Mouse (Mus musculus): ENCODE measurements around the gene Tmem218. TPM values are rescaled to one million over a fixed set of nuclear protein-coding genes. Genes with fewer than 3 reads are reported as not detected.
A peak's percentile ranks its signal among the peaks of the same experiment; 100 is the strongest.

Tmem218 gene
- total RNA-seq, 2 experiments from 2014 or later: 7.8 to 8.0 TPM

DNA sequence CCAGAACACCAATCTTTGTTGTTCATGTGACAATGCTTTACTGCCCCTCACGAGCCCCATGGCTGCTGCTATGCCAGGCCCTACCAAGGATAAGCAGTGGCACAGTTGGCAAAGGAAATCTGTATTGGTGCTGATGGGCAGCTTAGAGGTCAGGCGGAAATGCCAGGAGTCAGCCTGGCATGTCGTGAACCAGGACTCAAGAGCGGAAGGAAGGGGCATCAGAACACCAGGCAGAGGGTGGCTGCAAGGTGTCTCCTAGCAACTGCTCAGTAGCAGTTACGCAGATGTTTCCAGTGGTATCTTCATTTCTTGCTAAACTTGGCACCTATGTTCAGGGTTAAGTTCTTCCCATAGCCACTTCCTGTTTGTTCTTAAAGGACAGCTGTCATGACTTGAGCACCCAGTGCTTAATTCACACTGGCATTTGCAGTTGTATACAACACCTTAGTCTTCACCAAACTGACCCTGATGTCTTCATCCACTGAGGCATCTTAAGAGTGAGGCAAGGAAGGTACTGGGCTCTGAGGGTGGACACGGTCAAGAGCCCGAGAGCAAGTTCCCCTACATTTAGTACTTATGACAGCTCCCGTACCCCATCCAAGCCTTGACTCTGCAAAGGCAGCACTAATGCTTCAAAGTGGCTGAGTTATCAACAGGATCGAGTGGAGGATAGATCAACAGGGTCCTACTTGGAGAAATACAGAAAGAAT, 22.6 kb downstream of the Tmem218 start:
- no peak for DNase-seq (ENCODE audit: low spot score in 2 of 2)

DNA sequence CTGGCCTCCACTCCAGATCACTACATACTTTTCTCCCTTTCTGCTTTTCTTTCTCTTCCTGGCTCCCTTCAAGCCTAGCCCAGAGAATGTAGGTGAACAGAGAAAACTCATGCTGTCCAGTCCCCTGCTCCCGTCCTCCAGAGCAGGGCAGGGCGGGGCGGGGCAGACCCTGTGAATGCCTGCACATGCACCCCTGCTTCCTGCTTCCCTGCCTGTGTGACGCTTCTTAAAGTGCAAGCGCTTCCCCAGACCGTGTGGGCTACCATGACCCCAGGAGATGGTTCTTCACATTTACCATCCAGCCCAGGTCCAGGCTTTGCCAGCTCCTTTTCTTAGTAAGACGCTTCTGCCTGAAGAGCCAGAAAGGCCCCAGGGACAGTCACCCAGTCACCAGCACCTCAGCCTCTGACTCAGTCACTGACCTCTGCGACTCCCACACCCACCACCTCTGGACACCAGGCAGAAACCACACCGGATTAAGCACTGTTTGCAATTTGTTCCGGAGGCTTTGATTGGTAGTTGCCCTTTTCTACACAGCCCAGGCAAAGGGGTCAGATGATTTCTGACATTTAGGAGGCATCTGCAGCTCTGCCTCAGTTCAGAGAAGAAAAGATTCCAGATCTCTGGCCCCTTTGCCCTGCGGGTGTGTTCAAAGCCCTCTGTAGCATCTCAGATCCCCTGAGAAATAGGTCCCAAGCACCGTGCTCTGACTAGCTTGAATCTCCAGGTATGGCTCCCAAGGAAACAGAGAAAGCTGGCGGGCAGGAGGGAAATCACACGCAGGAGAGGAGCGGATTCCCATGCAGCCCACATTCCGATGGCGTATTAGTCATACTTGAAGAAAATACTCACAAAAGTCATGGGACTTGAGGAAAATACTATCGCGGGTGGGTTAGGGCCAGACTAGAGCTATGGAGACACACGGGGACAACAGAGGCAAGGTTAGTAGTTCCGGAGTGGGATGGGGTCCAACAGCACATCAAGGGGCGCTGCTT, 24.5 kb downstream of the Tmem218 start:
- no peak for DNase-seq (ENCODE audit: low spot score in 2 of 2)

DNA sequence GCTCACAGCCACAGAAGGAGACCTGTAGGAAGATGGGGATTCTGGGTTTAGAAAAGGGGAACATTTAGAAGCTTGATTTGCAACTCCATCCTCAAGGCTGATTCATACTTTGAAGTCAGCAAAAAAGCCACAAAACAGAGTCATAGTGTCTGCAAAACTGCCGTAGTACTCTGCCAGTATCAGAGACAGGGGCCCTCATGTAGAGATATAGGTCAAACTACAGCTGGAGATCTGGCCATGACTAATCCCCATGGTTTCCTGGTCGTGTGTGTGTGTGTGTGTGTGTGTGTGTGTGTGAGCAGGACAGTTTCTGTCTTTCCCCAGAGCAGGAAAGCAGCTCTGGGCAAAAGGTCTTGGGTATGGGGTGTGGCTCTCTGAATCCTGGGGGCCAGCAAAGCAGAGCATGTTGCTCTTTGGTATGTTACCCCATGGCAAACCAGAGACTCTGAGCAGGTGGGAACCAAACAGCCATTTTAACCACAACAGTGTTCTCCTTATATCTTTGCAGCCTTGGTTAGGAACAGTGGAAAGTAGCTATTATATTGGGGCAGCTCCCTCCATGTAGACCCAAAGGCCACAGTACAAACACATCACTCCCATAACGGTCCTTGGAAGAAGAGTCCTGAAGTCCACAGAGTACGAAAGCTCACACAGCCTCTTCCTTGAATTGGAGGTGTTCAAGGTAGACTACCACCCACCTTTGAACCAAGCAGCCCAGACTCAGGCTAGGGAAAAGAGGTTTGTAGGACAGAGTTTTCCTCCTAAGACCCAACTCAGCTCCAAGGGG, 28.1 kb downstream of the Tmem218 start:
- DNase-seq (ENCODE audit: low spot score in 2 of 2): no peak

DNA sequence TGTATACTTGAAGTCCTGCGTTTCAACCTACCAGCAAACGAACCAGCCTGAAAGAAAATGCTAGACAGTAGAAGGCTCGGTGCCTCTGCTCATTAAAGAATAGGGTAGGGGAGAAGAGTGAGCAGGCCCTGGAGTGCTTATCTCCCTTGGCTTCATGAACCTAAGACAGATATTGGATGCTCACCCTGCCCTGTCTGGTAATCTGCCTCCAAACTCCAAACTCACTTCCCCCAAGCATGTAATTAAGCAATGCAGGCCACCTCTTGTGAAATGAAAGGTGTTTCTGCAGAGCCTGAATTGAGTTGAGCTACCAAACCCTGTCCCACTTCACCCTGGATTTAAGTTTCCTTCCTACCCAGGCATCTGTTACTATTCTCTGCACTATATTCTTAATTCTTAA, 34.7 kb downstream of the Tmem218 start:
- DNase-seq (ENCODE audit: low spot score in 2 of 2): no peak

DNA sequence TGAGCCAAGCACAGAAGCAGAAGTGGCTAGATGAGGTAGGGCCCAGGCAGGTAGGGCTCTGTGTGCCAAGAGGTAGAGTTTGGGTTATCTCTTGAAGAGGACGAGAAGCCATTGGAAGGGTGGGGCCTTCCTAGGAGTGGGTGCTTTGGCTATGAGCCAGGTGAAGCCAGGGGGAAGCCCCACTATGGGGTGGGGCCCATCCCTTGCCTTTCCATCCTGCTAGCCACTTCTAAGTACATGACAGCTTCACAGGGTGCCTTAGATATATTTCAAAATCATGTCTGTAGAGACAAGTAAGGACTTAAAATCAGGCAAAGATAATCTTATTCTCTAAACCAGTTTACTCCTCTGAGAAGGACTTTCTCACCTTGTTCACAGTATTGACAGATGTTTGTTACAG, 36.6 kb downstream of the Tmem218 start:
- no peak for DNase-seq (ENCODE audit: low spot score in 2 of 2)

DNA sequence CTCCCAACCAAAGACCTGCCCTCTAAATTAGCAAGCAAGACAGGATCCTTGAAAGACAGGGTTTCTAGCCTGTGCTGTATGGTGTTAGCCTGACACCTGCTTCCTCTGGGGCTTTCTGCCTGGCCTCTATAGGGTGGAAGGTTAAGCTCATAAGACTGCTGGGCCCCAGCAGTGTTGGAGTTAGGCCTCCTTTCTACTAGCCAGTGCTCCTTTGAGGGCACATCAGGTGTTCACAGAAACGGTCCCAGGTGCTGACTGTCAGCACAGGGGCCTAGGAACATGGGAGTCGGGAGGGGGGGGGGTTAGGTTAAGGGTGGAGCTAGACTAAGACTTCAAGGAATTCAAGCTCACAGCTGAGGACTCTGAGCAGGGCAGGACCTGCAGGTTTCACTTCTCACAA, 37.4 kb downstream of the Tmem218 start:
- no peak for DNase-seq (ENCODE audit: low spot score in 2 of 2)

DNA sequence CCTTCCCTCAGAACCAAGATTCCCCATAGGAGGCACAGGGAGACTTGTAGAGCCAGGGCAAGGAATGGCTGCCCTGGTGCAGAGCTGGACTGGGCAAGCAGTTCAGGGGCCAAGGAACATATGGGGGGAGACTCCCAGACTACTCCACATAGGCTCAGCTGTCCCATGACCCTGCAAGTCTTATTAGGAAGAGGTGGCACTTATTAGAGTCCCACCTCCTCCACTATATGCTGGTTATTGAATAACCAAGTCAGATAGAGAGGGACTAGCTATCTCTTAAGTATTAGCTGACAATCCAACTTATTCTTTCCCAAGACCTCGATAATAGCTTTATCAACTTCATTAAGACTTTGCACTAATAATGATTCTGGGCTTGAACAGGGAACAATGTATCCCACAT, 37.8 kb downstream of the Tmem218 start:
- no peak for DNase-seq (ENCODE audit: low spot score in 2 of 2)

DNA sequence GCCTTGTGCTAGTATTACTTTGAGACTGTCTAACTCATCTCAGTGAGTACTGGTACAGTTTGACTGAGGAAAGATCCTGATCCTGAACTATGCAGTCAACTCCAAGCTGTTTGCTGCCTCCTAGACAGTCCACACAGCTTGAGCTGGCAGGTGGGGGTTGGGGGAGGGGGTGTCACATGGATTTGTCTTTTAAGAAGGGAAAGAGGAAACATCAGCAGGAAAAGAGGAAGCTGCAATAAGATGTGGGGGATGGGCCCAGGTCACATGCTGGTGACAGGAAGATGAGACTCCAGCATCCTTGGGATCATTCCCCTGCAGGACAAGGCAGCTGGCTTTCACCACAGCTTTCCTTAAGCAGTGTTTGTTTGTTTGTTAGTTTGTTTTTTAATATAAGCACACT, 39.4 kb downstream of the Tmem218 start:
- no peak for DNase-seq (ENCODE audit: low spot score in 2 of 2)

DNA sequence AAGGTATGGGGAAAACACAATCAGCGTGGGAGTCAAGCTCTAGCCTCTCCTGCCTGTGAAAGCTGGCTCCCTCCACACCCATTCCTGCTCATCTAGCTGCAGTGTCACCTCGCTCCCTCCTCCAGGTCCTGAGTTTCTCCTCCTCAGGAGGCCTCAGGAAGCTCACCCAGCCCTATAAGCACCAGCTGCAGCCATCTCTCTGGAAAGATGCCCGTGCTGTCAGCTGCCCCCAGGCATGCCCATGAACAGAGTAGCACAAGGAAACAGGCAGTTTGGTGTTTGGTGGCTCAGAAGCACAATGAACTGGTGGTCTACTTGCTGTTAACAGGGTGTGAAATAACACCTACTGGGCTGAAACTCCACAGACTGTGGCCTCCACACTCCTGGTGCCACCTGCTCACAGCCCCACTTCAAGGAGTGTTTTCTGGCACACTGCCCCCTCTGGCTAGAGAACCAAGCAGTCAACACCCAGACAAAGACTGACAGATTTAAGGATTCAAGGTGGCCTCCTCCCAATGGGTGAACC, 40.4 kb downstream of the Tmem218 start:
- peak in 1 of 2 experiments; percentile 20 for DNase-seq (ENCODE audit: low spot score in 2 of 2)

DNA sequence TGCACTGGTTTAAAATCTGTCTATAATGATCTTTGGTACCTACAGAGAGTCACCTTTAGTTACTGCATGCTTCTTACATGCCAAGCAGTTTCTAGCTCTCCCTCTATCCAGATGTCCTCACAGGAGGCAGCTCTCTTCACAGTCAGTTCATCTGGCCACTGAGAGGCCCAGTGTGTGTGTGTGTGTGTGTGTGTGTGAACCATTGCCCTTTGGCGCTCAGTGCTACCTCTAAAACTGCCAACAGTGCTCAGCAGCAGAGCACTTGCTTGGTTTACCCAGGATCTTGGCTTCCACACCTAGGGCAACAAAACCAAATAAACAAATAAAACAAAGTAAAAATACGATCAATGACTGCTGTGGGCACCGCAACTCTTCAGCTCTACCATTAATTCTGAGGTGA, 42.0 kb downstream of the Tmem218 start:
- DNase-seq (ENCODE audit: low spot score in 2 of 2): no peak

DNA sequence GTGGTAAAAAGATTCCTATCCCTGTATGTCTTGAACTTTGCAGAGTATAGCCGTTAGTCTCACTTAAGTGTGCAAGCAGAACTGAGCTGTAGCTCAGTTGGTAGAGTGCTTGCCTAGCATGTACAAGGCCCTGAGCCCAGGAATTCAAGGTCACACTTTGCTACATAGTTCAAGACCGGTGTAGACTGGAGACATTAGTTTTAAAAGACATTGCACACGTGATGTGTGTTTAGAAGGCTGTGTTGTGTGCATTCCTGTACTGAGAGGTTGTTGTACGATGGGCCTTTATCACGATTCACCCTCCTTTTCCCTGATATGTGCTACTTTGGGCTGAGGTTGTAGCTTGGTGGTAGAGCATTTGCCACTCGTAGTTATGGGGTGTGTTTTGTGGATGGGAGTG, 42.6 kb downstream of the Tmem218 start:
- DNase-seq (ENCODE audit: low spot score in 2 of 2): no peak

DNA sequence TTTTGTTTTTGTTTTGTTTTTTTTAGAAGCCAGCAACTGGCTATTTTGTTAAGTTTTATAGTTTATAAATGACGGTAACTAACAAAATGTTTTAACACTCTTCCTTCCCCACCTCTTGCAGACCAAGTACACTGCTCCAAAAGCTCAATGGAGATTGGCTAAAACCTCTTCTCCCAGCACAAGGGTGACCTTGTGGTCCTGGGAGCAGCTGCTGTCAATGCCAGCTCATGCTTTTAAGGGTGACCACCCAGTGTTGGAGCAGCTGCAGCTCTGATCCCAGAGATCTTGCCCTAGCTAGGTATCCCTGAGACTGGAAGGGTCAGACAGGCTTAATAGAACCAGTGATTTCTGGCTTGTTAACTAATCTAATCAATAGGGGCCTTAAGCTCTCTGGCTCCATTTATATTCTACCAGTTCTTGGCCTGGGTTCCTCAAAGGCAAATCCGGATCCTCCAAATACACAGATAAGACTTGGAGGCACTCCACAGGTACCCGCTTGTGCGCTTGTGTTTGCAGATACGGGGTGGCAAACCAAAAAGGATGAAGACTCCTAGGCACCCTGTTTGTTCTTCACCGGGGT, 46.6 kb downstream of the Tmem218 start:
- no peak for DNase-seq (ENCODE audit: low spot score in 2 of 2)

DNA sequence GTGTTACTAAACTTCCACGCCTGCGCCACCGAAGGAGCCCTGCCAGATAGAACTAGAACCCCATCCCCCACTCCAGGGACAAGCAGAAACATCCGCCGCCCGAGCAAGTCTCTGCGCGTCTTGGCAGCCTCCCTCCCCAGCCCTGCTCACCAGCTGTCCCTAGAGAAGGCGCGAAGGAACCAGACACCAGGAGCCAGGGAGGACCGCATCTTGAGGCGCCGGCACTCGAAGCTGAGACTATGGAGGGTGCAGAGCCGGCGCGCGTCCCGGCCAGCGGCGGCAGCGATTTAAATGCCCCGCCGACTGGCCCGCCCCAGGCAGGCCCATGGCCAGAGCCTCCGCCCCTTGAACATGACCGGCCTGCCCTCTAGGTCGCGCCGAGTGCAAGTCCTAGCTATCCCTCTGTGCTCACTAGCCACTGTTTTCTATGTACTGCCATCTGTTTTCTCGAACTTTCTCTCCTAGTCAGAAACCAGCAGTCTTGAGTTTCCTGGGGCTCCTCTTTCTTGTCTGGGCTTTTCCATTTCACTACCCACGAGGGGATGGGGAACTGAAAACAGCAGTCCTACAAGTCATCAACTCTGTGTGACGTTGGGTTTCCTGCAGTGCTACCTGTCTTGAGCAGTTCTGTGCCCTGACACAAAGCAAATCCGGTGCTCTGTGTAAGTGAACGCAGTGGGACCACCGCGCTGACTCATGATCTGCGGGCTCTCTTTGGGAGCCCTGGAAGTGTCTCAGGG, 47.3 kb downstream of the Tmem218 start, which contains the start of gene Slc37a2:
Gene Slc37a2, minus strand, starts transcription at position 590 of the 740 bp plus-strand sequence.
- peak; percentile 77 to 84 for DNase-seq (ENCODE audit: low spot score in 2 of 2)

DNA sequence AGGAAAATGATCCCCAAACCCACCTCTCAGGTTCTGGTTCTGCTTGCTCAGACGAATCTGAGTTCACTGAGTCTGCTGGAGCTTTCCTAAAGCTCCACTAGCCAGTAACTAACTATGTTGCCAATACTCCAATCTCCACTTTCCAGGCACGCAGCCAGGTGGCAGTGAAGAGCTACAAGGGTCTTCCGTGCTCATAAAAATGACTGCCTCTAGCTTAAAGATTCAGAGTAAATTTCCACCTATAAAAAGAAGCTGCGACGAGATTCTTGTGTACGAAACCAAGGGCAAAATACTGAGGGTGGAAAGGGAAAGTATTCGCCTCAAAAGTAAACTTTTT, 47.8 kb downstream of the Tmem218 start:
- peak in 1 of 2 experiments; percentile 59 for DNase-seq (ENCODE audit: low spot score in 2 of 2)

DNA sequence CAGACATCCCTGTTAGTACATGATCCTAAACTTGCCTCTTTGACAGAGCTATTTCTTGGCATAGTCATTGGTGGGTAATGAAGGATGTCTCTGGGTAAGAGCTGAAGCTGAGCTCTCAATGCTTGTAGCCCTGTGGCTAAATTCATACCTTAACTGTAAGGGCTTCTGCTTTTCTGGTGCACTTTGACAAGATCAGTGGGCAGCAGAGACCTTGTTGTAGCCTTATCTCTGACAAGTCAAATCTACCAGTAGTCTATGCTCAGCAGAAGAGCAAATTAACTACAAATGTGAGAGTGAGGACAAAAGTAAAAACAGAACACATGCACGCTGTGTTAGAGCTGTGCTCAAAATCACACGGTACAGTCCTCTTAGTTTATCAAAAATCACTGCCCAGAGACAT, 58.6 kb downstream of the Tmem218 start:
- no peak for DNase-seq (ENCODE audit: low spot score in 2 of 2)

Other genes starting within 250 kb of the Tmem218 start
- 10 to 100 TPM; 38.3 to 39.2 TPM for gene Pknox2, start 60.8 kb upstream of the Tmem218 start, total RNA-seq (2021)
- gene Slc37a2, start 47.5 kb downstream of the Tmem218 start, total RNA-seq (2021): 1 to 10 TPM; 1.4 to 1.7 TPM
- gene Ccdc15, start 140.2 kb downstream of the Tmem218 start, total RNA-seq (2021): 1 to 10 TPM; 1.7 to 2.5 TPM
- 10 to 100 TPM; 64.9 to 66.6 TPM for gene Hepacam, start 159.1 kb downstream of the Tmem218 start, total RNA-seq (2021)
- 1 to 10 TPM; 4.6 to 5.9 TPM for gene Robo4, start 193.7 kb downstream of the Tmem218 start, total RNA-seq (2021)
- gene Robo3, start 225.0 kb downstream of the Tmem218 start, total RNA-seq (2021): 1 to 10 TPM; 7.2 to 8.9 TPM

Measured in layer of hippocampus, adult 18-20 months (tissue).